Mouse (Mus musculus): Measurements from ENCODE around the gene Adamts3.
A peak's percentile ranks its signal among the peaks of the same experiment; 100 is the strongest.

The Adamts3 gene

DNA sequence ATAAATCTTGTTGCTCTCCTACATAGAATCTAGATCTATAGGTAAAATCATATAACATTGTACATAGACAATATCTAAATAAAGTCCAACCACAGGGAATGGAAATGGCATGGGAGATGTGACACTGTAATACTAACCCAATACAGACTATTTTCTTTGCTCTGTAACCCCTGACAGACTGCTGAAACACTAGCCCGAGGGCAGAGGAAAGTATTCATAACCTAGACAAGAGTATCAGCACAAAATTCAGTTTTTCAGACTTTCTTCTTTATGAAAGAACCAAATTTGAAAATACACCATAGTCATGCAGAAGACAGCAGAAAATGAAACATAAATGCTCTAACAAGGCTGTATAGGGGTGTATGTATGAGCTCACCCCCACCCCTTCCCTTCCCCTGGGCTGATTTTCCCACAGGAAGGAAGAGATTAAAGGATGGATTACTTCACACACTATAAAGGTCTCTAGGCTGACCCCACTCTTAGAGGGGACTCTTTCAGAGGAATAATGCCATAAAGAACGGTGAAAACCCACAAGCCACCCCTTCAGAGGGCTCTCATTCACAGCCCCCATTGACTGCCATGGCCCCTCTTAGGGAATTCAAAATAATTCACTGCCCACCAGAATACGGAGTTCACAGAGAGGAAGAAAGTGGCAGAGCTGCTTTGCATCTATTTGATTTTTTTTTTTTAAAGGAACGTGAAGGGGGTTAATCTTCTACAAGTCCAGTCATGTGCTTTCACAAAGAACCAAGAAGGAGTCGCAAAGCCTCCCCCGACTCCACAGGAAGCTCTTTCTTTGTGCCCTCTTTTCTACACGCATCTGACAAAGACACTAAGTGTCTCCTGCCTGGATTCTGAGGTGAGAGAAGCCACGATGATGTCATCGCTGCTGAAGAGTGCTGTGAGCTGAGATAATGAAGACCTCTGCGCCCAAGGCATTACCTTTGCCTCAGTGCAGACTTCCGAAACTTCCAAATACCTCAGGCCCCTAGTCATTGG, 119.6 kb downstream of the Adamts3 start:
- no peak for TF ChIP-seq GATA4 (IDR thresholded peaks at IDR 0.05; ENCODE audit: insufficient replicate concordance, low read length)

DNA sequence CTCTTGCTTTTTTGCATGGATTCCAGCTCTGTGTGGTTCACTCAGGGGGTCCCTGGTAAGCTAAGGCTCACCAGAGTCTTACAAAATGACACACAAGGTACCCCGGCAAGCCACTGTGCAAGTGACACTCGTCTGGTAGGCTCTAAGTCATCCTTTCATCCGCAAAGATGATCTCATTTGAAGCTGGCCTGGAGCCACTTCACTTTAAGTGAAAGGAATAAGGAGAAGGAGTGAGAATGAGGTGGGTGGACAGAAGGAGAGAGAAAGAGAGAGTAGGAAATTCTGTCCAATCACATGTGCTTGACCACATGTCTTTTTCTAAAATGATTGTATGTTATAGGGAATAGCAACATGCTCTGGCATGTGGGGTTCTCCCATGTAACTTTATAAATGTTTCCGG, 122.8 kb downstream of the Adamts3 start:
- no peak for TF ChIP-seq GATA4 (IDR thresholded peaks at IDR 0.05; ENCODE audit: insufficient replicate concordance, low read length)

DNA sequence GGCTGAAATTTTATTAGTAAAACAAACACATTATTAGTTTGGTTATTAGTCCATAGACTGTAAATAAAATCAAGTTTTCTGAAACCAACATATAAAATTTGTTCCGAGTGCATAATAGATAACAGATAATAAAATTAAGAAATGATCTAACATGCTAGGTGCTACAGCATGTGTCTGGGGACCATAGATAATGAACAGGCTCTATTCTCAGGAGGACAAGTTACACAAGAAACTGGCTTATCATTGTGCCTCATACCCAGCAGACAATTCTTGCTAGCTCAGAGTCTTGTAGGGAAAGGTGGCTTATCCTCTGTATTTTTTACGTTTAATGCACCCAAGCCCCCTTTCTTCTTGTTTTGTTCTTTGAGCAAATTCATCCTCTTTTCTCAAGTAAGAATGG, 131.3 kb downstream of the Adamts3 start:
- TF ChIP-seq GATA4 (IDR thresholded peaks at IDR 0.05; ENCODE audit: insufficient replicate concordance, low read length): no peak

DNA sequence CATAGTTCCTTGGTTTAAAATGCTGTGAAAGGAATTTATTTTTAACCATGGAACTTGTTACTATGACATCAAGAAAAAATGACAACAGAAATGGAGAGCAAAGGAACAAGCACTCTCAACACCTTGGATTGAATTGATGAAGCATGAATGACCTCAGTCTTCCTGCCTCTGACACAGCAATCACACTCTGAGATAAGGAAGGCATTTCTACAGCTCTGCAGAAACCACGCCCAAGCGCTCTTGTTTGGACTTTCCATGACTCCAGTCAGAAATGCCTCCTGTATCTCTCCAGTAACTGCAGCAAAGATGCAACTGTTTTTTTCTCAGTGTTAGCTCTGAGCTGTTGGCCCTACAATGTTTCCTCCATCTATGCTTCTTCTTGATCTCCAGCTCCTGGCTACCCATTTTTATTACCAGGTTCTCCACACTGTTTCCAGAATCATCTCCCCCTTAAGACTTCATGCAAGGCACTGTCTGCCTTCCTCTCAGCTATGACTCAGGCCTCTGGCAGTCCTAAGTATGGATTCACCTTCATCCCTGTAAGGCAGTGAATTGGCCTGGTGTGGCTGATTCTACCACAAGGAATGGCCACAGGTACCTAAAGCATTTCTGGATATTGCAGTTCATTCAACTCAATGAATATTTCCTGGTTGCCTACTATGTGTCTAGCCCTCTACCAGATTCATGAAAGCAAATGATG, 134.8 kb downstream of the Adamts3 start:
- TF ChIP-seq GATA4 (IDR thresholded peaks at IDR 0.05; ENCODE audit: insufficient replicate concordance, low read length): no peak

DNA sequence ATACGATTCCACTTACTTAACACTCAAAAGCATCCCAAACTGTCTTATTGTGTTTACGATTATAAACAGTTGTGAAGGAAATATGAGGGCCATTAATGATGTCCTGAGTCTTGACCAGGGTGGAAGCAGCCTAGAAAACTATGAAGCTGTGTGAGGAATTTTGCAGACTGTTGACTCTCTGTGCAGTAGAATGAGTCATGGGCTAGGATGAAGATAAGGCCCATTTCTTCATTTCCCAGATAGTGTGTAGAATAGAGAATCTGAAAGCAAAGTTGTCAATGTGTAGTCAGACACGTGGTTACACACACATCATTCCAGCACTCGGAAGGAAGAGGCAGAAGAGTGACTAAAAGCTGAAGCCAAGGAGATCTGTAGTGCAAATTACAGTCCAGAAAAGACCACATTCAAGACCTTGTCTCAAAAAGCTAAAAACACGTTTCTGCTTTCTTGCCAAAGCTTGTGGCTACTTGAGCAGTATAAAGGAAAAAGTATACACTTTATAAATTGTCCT, 135.9 kb downstream of the Adamts3 start:
- no peak for TF ChIP-seq GATA4 (IDR thresholded peaks at IDR 0.05; ENCODE audit: insufficient replicate concordance, low read length)

DNA sequence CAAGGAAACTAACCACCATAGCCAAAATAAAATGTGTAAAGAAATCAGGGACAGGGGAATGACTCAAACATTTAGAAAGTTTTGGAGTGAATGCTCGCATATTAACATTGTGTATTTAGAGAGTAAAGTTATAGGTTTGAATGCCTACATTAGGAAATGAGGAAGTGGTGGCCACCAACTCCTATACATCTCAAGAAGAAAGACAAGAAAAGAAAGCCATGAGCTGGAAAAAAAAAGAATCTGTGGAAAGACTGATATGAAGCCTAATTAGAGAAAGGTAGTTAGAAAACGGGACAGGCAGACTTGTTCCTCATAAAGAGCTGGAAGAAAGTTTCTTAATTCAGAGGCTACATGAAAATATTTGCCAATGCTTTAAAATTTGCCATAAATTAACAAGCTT, 138.0 kb downstream of the Adamts3 start:
- TF ChIP-seq GATA4 (IDR thresholded peaks at IDR 0.05; ENCODE audit: insufficient replicate concordance, low read length): no peak

DNA sequence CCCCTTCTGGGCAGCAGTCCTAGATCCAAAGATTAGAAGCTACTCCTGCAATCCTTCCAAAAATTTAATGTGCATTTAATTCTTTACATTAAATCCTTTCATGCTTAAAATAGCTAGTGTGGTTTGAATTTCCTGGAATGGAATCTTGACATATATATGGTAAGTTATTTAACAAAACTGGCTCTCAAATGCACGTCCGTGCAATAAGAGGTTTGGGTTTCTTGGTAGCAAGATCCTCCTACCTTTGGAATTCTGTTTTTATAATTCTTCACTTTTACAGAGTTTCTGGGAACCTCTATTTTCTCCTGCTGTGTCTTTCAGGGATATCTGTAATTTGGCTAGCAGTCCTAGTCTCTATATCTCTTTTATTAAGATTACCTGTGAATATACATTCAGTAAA, 148.4 kb downstream of the Adamts3 start:
- no peak for TF ChIP-seq GATA4 (IDR thresholded peaks at IDR 0.05; ENCODE audit: insufficient replicate concordance, low read length)

DNA sequence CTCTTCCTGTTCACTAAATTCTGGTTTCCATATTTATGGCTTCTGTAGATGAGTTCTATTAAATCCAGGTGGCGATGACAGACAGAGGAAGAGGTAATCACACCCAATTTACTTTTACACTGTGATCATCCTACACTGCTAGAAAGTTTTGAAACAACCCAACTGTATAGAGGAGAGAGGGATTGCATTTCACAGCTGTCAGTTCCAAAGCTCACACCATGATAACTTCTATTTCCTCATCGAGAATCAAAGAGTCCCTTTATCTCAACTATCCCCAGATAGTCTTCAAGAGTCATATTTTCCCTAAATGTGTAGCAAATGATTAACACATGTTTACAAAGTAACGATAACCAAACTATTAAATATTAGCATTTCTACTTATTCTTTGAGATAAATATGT, 152.7 kb downstream of the Adamts3 start:
- TF ChIP-seq GATA4 (IDR thresholded peaks at IDR 0.05; ENCODE audit: insufficient replicate concordance, low read length): no peak

DNA sequence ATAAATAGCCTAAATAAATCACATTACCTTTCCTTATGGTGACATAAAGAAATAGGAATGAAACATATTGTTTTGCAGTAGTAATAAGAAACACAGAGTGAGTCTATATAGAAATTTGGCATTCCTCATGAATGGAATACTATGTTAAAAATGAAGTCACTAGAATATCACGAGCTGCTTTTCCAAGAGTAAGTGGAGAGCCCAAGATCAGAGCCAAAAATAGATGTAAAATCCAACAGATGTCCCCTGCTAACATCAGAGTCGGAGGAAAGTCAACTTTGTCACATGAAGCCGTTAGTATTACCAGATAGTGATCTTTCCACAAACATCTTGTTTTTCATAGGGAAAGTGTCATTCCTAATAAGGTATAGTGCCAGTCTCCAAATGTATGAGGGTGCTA, 155.0 kb downstream of the Adamts3 start:
- TF ChIP-seq GATA4 (IDR thresholded peaks at IDR 0.05; ENCODE audit: insufficient replicate concordance, low read length): no peak

DNA sequence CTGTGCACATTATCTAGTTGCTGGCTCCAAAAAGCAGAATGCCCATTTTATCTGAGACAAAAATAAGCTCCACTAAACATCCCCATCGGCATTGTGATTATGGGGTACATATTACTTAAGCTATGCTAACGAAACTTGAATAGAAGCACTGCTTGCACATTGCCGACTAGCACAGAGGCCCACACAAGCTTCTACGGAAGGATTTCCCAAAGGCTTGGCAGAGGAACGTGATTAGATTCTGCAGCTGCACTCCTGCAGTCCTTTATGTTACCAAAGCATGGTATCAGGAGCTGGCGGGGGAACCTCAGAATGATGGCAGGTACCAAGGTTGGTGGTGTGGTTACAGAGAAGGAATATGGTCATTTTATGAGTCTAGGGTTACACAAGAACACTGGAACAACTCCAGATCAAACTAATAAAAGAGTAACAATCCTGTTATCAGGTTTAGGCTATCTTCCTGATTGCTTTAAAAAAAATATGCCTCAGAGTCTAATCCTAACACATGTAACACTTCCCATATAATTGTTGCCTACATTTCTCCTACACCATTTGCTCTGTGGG, 155.6 kb downstream of the Adamts3 start:
- TF ChIP-seq GATA4 (IDR thresholded peaks at IDR 0.05; ENCODE audit: insufficient replicate concordance, low read length): no peak

DNA sequence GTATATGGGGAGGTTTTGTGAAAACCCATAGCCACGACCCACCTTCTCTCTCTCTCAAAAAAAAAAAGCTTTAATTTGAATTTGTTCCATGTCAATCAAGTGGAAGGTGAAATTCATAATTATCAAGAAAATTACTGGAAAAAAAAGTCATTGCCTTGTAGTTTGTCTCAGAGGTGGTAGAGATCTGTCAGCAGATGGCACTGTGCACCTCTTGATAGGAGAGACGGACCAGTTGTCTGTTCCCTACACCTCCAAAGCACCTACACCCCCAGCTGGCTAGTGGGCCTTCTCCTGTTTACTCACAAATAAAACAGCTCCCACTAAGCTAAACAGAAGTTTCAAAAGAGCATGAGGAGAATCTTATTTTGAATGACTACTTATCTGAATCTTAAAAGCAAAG, 168.6 kb downstream of the Adamts3 start:
- TF ChIP-seq GATA4 (IDR thresholded peaks at IDR 0.05; ENCODE audit: insufficient replicate concordance, low read length): no peak

DNA sequence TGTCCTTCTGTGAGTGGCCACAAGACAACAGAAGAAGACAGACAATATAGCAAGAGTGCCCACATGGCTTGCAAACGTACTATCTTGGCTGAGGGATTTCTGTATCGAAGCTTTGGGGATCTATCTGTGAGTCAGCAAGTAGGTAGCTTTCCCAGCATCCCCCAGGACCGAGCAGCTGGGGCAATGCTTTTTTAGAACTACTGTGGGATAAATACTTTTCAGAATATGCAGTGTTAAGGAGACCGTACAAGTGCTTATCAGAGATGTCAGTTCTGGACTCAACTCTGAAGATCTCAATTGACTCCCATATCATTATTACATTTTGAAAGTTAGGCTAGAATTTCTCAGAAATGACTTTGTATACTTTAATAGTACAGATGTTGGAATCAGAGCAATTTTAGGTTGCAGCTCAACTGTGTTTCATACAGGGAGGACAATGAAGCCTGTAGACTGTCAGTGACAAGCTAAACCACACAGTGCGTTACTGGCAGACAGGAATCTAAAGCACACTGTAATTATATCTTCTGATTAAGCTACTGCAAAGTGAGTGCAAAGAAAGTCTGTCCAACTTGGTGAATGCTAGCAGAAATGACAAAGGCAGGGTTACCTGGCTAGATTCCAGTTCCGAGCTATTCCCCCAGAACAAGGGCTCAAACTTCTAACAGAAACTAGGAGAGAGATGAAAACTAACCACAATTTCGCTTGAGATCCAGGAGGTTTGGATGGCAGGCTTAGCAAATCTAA, 171.8 kb downstream of the Adamts3 start:
- no peak for TF ChIP-seq GATA4 (IDR thresholded peaks at IDR 0.05; ENCODE audit: insufficient replicate concordance, low read length)

DNA sequence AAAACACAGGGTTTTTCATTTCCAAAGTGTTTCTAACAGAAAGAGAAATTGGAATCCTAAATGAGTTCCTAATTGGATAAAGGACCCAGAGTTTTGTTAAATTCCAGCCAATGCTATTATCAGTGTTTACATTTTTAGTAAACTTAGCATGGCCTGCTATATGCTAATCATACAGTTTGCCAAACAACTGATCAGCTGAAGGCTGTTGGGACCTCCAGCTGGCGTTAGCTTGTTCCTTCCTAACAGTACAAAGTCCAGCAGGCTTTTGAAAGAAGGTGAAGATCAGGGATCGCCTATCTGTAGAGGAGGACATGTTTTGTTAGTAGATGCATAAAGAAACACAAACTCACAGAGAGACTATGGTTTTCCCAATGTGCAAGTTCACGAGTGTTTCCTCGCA, 173.7 kb downstream of the Adamts3 start:
- peak; percentile 10; the same call in 1 of the 2 replicates for TF ChIP-seq GATA4 (IDR thresholded peaks at IDR 0.05; ENCODE audit: insufficient replicate concordance, low read length)

DNA sequence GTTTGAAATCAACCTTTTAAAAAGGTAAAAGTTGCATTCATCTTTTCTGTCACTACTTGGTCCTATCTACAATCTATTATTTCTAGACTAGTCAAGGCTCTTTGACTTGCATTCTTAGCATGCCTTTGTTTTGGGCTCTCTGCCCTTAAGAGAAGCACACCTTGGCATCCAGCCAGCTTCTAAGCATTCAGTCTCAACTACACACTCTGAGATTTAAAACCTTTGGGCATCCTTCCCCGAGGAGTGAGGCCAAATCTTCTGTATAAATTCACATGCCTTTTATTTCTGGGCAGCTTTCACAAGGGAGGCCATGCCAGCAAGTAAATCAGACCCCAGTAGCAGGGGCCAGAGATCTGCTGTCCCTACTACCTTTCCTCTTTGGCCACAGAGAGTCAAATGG, 178.9 kb downstream of the Adamts3 start:
- TF ChIP-seq GATA4 (IDR thresholded peaks at IDR 0.05; ENCODE audit: insufficient replicate concordance, low read length): no peak
